Mouse (Mus musculus) thymus, postnatal 0 days (tissue): Measurements from ENCODE around the gene Gm42906. TPM values are rescaled to one million over a fixed set of nuclear protein-coding genes. Genes with fewer than 3 reads are reported as not detected.

Experiments used
- DNase-seq: peaks from one replicate; pipeline ENCODE4 v3.0.0-alpha.2; 2015; ENCODE audit warnings: low spot score
- polyA plus RNA-seq: library from polyadenylated mRNA; unstranded; fragments of >200 nt; fragmentation: Nextera tagmentation; extraction: Ambion mirVana; gene quantifications from 2 replicates; pipeline ENCODE4 v1.2.1, GENCODE M21; 2015

Gm42906 gene
- polyA plus RNA-seq, 1 experiment from 2014 or later: not detected

DNA sequence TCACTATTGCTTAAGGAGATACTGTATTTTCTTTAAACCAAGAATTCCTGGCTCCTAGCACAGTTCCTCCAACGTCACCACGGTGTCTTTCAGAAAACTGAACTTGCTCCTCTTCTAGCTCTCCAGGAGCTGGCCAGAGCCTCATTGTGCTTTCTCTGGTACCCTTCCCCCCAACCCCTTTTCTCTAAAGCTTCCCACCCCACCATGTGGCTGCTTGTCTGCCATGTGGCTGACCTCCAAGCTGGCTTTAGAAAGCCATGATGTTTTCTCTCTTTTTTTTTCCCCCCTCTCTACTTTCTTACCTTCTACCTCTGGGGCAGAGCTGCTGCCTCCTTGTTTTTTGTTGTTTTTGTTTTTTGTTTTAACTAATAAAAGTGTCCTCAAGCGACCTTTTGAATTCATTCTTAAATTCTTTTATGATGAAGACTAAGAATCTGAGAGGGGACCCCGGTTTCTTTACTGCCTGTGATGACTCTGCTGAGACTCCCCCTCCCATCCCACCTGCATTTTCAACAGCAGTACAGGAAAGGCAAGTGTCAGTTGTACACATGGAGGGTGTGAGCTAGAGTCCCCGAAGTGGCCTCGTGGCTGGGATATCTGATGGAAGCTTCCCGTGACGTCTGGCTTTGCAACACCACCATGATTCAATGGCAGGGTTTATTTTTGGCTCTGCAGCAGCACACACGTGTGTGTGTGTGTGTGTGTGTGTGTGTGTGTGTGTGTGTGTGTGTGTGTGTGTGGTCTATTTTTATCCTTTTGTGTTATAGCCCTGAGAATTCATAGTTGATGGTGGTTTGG is 393.0 kb downstream of the Gm42906 start:
- DNase-seq: no peak

DNA sequence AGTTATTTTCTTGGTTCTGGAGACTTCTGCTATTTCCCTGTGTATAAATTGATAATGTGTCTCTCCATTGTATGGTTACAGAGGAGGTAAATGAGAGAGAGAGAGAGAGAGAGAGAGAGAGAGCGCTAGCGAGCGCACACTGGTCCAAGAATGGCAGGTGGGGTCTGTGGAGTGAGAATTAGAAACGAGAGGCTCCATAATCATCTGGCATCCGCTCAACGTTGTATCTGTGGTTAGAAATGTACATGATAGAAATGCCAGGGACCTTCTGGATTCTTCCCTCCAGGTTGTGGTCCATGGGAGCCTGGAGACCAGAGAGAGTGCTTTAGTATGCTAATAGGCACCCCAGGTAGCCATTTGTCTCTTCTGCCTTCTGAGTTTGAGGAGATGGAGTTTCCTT is 399.1 kb downstream of the Gm42906 start:
- no peak for DNase-seq

DNA sequence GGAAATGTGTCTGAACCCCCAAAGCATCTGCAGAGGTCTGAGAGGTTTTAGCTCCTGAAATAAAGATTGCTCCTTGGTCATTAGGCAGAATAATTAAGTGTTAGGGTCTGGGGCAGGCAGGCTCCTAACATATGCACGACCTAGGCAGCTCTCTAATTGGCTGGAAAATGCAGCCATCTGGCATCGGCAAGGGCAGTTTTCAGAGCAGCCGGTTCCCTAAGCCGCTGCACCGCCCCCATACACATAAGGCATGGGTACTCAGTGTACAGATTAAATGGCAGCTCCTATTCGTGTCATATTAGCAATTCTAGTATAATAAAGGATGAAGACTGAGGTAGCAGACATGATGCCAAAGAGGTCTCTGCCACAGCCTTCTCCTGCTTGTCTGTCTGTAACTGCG is 400.8 kb downstream of the Gm42906 start:
- no peak for DNase-seq

DNA sequence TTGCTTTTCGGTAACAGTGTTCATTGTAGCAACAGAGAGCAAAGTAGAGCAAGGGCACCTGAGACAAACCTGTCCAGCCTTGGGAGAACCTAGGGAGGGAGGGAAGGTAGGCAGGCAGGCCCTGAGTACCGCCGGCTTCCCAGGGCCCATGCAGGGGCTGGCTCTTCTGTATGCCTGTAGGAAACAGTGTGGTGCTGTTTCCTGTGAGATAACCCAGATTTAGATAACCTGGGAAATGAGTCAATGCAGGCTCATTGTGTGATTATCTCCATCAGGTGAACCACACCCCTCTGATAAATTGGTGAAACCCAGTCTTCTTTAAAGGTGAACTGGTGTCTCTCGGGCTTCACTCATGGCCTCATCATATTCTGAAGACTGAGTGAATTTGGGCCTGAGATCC is 401.9 kb downstream of the Gm42906 start:
- no peak for DNase-seq

DNA sequence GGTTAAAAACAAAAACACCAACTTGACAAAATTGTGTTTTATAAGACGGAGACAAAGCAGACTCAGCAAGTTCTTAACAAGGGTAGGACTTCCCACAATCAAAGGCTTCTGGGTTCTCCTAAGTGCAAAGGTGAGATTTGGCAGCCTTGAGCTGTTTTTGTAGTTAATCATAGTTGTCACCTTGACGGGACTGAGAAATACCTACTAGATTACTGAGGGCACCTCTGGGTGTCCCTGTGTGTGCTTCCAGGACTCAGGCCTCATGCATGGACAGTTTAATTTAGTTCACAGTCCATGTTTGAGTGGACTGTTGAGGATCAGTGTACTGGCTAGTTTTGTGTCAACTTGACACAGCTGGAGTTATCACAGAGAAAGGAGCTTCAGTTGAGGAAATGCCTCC is 403.5 kb downstream of the Gm42906 start:
- no peak for DNase-seq

DNA sequence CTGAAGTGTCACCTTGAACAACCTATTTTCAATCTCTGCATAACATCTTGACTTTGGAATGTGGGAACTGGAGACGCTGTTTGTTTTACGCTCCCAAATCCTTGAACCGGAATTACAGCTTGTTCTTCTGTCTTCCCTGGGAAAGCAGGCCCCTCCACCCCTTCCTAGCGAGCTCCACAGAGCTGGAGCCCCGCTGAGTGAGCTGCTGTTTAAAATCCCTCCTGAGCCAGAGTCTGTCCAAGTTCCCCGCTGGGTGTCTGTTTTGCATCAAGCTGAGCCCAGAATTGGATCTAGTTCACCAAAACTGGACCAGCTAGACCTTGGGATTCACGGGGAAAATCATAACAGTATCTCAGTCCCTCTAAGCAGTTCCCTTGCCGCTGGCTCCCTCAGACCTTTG is 404.5 kb downstream of the Gm42906 start:
- no peak for DNase-seq

DNA sequence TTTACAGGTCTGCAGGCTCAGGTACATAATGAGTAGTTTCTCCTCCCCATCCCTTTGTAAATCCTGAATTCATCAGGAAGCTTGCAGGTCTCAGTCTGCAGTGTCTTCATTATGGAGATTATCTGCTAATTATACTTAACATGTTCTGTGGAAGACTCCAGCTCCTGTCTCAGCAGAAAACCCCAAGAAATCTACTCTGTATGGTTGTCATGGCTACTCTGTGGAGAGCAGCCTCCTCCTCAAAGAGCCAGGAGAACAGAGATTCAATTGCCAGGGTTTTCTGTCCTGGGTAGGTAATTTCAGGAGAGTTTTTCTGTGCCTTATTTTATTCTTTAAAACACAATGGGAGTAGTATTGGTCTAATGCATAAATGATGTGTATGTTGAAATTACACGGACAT is 405.0 kb downstream of the Gm42906 start:
- DNase-seq: no peak

DNA sequence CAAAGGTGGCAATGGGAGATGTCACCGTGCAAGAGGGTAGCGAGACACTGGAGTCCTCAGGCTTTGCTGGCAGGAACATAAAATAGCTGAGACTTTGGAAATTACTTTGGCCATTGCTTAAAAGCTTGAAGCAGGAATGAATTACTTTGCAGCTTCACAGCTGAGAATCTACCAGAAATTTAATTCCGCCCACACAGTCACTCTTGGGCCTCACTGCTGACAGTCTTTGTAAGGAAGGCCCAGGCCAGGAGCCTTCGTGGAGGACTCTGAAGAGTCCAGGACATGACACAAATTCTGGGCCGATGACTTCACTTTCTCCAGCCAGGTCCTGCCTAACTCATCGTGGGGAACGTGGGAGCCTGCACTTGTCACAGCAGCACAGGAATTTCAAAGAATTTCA is 405.9 kb downstream of the Gm42906 start:
- DNase-seq: no peak

DNA sequence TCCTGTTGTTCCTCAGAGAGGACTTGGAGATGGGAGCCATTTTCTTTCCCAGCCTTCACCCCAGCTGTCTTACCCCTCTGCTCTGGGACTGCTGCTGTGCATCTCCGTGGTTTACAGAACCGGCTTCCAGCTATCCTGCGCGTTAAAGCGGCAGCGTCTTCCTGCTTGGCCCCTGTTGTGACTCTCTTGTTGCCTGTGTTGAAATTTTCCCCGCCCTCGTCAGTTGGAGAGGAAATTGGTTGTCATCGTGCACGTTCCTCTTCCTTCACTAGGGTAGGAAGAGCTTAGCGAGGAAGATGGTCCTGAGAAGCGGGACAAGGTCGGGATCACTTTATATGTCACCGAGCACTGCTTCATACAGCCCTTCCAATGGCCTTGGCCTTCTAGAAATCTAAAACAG is 407.1 kb downstream of the Gm42906 start:
- no peak for DNase-seq

DNA sequence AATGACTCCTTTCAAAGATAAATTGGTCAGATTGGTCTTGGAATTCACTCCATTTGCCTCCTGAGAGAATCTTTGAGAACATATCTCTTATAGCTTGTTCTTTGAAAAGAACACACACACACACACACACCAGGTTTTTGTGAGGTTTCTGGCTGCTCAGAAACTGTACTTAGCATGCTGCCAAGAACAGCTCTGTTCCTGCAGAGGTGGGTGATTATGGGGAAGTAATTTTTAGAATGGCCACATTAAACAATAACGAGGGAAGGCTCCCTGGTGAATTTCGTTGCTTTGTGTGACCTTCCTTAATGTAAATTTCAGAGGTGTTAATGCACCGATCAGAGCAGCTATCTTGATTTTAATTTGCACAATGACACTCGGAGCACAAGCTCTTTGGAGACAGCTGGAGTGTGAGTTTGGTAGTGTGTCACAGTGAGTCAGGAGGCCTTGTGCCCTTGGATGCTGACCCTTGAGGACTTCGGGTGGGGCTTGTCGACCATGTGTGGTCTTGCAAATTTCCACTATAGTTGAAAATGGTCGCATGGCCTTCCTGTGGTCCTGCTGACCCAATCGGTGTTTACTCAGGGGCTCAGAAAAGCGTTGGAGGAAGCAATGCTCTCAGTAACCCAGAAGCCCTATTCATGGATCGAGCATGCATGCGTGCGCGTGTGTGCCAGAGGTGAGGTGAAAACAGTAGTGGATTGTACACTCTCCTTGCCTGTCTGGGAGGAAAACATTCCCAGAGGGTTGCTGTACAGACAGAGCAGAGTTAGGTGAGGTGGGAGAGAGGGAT is 407.7 kb downstream of the Gm42906 start:
- no peak for DNase-seq

DNA sequence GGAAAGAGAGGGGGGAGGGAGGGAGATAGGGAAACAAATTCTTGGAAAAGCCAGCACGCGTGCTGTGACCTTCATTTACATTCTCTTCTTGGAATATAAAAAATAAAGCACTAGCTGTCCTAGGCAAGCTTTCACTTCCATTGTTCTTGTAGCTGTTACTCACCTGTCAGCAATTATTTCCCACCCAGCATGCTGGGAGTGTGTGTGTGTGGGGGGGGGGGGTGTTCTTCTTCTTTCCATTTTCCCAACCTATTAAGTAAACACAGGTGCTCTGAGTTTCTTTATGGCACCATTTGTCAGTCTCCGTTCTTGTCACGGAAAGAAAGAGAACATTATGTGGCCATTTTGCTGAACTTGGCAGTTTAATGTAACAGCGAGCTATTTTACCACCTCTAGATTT is 409.0 kb downstream of the Gm42906 start:
- no peak for DNase-seq

DNA sequence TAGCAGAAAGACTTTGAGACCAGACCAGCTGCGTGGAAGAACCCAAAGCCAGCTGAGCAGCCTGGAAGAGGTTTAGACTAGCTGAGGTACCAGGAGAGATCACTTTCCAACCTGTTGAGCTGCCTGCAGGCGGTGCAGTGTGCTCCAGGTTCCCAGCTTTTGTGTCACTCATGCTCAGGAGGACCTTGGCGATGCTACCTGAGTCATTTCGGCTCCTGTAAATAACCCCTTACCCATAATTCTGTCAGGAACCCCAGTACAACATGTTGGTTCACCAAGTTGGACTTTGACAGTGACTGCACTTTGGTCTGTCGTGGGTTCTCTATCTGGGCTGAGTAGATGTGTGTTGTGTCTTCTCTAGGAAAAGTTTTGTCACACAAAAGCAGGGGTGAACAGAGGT is 409.5 kb downstream of the Gm42906 start:
- no peak for DNase-seq

Other genes with a start within 250 kb of the Gm42906 start
- gene Stard13, start 194.3 kb downstream of the Gm42906 start, polyA plus RNA-seq: 0.98 and 1.1 TPM in 2 replicates
- 0.10 TPM in 2 replicates for gene Vmn2r18, start 177.9 kb upstream of the Gm42906 start, polyA plus RNA-seq
- 88.3 and 96.6 TPM in 2 replicates for gene Rfc3, start 223.1 kb upstream of the Gm42906 start, polyA plus RNA-seq